Mouse (Mus musculus) megakaryocyte, embryonic 14.5 days (primary cell): ENCODE measurements at regions not wholly inside any gene's neighbourhood (a gene's known extent, or its start where the extent isn't known, plus 50 kb on each side); places are given as distances from the start of the nearest gene placed in this dataset.

ENCODE experiments used
- FLI1 ChIP-seq: IDR thresholded peaks from 2 replicates; pipeline ENCODE4 v1.6.1; 2012; ENCODE audit warnings: low read length, inconsistent platforms, mixed read lengths
- GATA1 ChIP-seq: IDR thresholded peaks from 3 replicates; pipeline ENCODE4 v1.6.1; 2012; ENCODE audit warnings: mixed read lengths, low read length, inconsistent platforms, borderline replicate concordance

GRCm38 (mm10) chr1:177338466-177339206, 80.6 kb upstream of the Akt3 start:
- no peak for TF ChIP-seq GATA1
- TF ChIP-seq FLI1: no peak
